In genomic region chr5:33371137-33371536, GRCm38 (mm10) we compare ENCODE assay signal across 8 mouse cellular contexts. TPM values are rescaled to one million over a fixed set of nuclear protein-coding genes. Genes with fewer than 3 reads are reported as not detected.
A peak's percentile ranks its signal among the peaks of the same experiment; 100 is the strongest.
DNase-seq lines count a peak whose midpoint lies in the region; ATAC-seq and TF ChIP-seq lines count a peak whose summit lies in the region.

No protein-coding gene starts in this region.

- ATAC-seq in heart, postnatal 0 days (ENCODE audit: insufficient read depth, low read depth) = peak; percentile 47
- ATAC-seq in erythroid progenitor cell, adult 5-6 weeks (replicated peaks; ENCODE audit: low FRiP score, poor library complexity, severe bottlenecking) = peak; percentile 85
- ATAC-seq in kidney, embryonic 15.5 days (replicated peaks; ENCODE audit: low FRiP score) = no peak

- no peaks in the 10 kb centered on the region for H3K4me1 ChIP-seq in heart, postnatal 0 days (ENCODE audit: control insufficient read depth, insufficient read depth)
- no peaks in the 10 kb centered on the region for H3K4me1 ChIP-seq in testis, adult 2 months (ENCODE audit: control insufficient read depth, insufficient read depth, low read length)
- H3K4me1 ChIP-seq in kidney, embryonic 15.5 days = no peaks in the 10 kb centered on the region

- no peak overlapping the region for H3K4me2 ChIP-seq in heart, postnatal 0 days (ENCODE audit: low read depth, low read length)
- H3K4me2 ChIP-seq in kidney, embryonic 15.5 days = no peak overlapping the region

- H3K4me3 ChIP-seq in heart, postnatal 0 days (ENCODE audit: low read depth, low read length) = no peak overlapping the region
- H3K4me3 ChIP-seq in testis, adult 2 months (ENCODE audit: control insufficient read depth, low read depth, low read length) = no peak overlapping the region
- H3K4me3 ChIP-seq in kidney, embryonic 15.5 days (replicated peaks) = no peak overlapping the region

- no peaks in the 10 kb centered on the region for H3K27me3 ChIP-seq in heart, postnatal 0 days (ENCODE audit: control insufficient read depth, insufficient read depth, low read length)
- no peaks in the 10 kb centered on the region for H3K27me3 ChIP-seq in testis, adult 2 months (ENCODE audit: control insufficient read depth, insufficient read depth, low read length)
- no peaks in the 10 kb centered on the region for H3K27me3 ChIP-seq in kidney, embryonic 15.5 days

- H3K27ac ChIP-seq in heart, postnatal 0 days (ENCODE audit: low read depth) = no peak overlapping the region
- H3K27ac ChIP-seq in testis, adult 2 months (ENCODE audit: control insufficient read depth, insufficient read depth, low read depth, low read length) = no peak overlapping the region
- H3K27ac ChIP-seq in kidney, embryonic 15.5 days = no peak overlapping the region

- TF ChIP-seq EP300 in heart, postnatal 0 days (IDR thresholded peaks at IDR 0.05; ENCODE audit: low read depth) = no peak

- no peaks in the 10 kb centered on the region for H3K9me3 ChIP-seq in heart, postnatal 0 days (replicated peaks; ENCODE audit: control insufficient read depth, low read length)
- no peaks in the 10 kb centered on the region for H3K9me3 ChIP-seq in kidney, embryonic 15.5 days (replicated peaks)

- no peak for DNase-seq in heart, postnatal 0 days (ENCODE audit: low spot score)
- no peak for DNase-seq in heart, adult 11 months
- DNase-seq in testis, postnatal 14 days (ENCODE audit: low spot score) = no peak
- DNase-seq in naive thymus-derived CD4-positive, alpha-beta T cell, adult 2 months (ENCODE audit: low read depth) = peak; percentile 26
- DNase-seq in thymus, postnatal 25 days = no peak

- peaks cover 81% of the 10 kb centered on the region for H3K36me3 ChIP-seq in heart, postnatal 0 days (replicated peaks; ENCODE audit: control insufficient read depth, insufficient read depth, low read length)
- peaks cover 2% of the 10 kb centered on the region for H3K36me3 ChIP-seq in testis, adult 2 months (ENCODE audit: control insufficient read depth, insufficient read depth, low read length)
- peaks cover 84% of the 10 kb centered on the region for H3K36me3 ChIP-seq in kidney, embryonic 15.5 days

- TF ChIP-seq POLR2A in testis, adult 2 months (IDR thresholded peaks at IDR 0.05; ENCODE audit: control insufficient read depth, low read depth, low read length) = no peak

- TF ChIP-seq CTCF in heart, postnatal 0 days (IDR thresholded peaks at IDR 0.05; ENCODE audit: low read depth) = peak; percentile 49
- TF ChIP-seq CTCF in testis, adult 2 months (IDR thresholded peaks at IDR 0.05; ENCODE audit: control insufficient read depth, insufficient read depth, insufficient replicate concordance, low read depth, low read length) = peak; percentile 40; the same call in 1 of the 2 replicates

- H3K9ac ChIP-seq in heart, postnatal 0 days (replicated peaks; ENCODE audit: low read depth, low read length) = no peak overlapping the region
- H3K9ac ChIP-seq in kidney, embryonic 15.5 days = no peak overlapping the region

RNA-seq across cellular contexts. Expression of gene Uvssa, which starts 7.2 kb away (rescaled TPM):
- total RNA-seq in heart, postnatal 0 days (2014; rRNA removed; ENCODE audit: low replicate concordance) = 2.2 and 5.5 TPM in 2 replicates
- 3.5 and 3.7 TPM in 2 replicates for polyA plus RNA-seq in heart, postnatal 0 days (2015; fragmentation: Nextera tagmentation; extraction: Ambion mirVana)
- 7.9 and 8.3 TPM in 2 replicates for polyA plus RNA-seq in testis, adult 2 months (2012; rRNA removed)
- 13.8 and 16.9 TPM in 2 replicates for total RNA-seq in erythroid progenitor cell, adult 5-6 weeks (2015; ENCODE audit: low replicate concordance)
- 24.5 and 28.1 TPM in 2 replicates for total RNA-seq in erythroid progenitor cell, adult 5-6 weeks (2017; ENCODE audit: low replicate concordance)
- 8.5 and 9.4 TPM in 2 replicates for polyA plus RNA-seq in kidney, embryonic 15.5 days (2015; fragmentation: Nextera tagmentation; extraction: Ambion mirVana)

RNA-seq across cellular contexts. Expression of gene Maea, which starts 35.8 kb away (rescaled TPM):
- total RNA-seq in heart, postnatal 0 days (2014; rRNA removed; ENCODE audit: low replicate concordance) = 166 and 168 TPM in 2 replicates
- 122 and 127 TPM in 2 replicates for polyA plus RNA-seq in heart, postnatal 0 days (2015; fragmentation: Nextera tagmentation; extraction: Ambion mirVana)
- polyA plus RNA-seq in testis, adult 2 months (2012; rRNA removed) = 98.3 and 112 TPM in 2 replicates
- 19.7 and 33.2 TPM in 2 replicates for total RNA-seq in erythroid progenitor cell, adult 5-6 weeks (2015; ENCODE audit: low replicate concordance)
- total RNA-seq in erythroid progenitor cell, adult 5-6 weeks (2017; ENCODE audit: low replicate concordance) = 69.8 and 71.5 TPM in 2 replicates
- 131 and 135 TPM in 2 replicates for polyA plus RNA-seq in kidney, embryonic 15.5 days (2015; fragmentation: Nextera tagmentation; extraction: Ambion mirVana)
